Mouse (Mus musculus) naive thymus-derived CD4-positive, alpha-beta T cell, adult 2 months (primary cell): ENCODE measurements around the gene Exoc6.

Source experiments
- DNase-seq: peaks from one replicate; pipeline ENCODE4 v3.0.0-alpha.2; 2011; ENCODE audit warnings: low read depth

Exoc6 gene

DNA sequence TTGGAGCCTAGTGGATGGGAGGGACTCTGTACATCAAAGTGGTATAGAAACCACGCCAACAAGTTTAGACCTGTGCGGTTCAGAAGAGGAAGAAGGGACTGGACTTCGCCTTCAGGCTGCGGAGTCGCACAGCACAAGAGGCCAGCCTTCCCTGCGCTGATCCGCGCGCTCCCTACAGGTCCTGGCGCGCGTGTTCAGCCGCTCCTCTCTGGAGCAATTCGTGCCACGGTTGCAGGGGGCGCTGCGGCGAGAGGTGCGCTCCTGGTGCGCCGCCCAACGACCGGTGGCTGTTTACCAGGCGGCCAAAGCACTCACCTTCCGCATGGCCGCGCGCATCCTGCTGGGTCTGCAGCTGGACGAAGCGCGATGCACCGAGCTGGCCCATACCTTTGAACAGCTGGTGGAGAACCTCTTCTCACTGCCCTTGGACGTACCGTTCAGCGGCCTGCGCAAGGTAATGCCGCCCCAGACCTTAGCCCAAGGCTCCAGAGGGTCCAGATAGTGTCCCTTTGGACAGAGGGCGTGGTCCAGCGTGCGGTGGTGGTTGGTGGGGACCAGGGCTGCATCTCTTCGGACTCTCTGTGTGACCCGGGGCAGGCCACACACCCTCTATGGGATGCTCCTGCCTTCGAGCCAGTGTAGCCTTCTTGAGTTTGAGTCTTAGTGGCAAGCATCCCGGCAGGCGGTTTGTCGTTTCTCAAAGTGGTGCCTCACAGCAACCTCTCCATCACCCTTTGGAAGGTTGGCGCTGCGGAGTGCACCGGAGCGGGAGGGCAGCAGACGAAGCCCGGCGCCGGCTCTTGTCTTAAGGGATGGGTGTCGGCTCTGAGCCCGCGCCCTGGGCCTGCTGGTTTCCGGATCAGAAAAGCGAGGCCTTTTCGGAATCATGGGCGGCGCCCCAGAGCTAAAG lies 137.0 kb downstream of the Exoc6 start:
- DNase-seq, result no peak

DNA sequence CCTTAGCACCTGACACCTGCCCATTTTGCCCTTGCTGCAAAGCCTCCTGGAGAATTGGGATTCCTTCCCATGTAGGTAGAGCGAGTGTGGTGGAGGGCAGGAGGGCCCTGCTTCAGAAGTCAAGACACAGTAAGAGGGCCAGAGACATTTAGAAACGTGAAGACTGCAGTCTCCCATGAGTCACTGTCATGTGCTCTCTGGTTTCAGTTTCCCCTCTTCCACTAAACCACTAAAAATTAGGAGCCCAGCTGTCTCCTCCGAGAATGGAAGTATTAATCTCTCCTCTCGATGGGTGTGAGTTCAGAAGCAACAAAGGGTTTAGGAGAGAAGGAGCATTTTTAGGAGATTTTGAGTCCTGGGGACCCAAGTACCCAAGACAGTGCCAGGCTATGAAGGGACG lies 139.3 kb downstream of the Exoc6 start:
- no peak for DNase-seq

DNA sequence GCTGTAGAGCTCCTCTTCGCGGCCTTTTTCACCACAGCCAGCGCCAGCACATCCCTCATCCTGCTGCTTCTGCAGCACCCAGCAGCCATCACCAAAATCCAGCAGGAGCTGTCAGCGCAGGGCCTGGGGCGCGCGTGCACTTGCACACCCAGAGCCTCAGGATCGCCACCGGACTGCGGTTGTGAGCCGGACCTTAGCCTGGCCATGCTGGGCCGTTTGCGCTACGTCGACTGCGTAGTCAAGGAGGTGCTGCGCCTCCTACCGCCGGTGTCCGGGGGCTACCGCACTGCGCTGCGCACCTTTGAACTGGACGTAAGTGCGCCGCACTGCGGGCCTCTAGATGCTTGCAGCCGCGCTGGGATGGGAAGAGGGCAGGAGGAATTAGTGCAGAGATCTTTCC lies 140.5 kb downstream of the Exoc6 start:
- no peak for DNase-seq

DNA sequence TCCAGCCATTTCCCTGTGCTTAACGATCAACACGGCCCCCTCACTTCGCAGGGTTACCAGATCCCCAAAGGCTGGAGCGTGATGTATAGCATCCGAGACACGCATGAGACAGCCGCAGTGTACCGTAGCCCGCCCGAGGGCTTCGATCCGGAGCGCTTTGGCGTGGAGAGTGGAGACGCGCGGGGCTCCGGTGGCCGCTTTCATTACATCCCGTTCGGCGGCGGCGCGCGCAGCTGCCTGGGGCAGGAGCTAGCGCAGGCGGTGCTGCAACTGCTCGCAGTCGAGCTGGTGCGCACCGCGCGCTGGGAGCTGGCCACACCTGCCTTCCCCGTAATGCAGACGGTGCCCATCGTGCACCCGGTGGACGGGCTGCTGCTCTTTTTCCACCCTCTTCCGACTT lies 142.7 kb downstream of the Exoc6 start:
- no peak for DNase-seq

DNA sequence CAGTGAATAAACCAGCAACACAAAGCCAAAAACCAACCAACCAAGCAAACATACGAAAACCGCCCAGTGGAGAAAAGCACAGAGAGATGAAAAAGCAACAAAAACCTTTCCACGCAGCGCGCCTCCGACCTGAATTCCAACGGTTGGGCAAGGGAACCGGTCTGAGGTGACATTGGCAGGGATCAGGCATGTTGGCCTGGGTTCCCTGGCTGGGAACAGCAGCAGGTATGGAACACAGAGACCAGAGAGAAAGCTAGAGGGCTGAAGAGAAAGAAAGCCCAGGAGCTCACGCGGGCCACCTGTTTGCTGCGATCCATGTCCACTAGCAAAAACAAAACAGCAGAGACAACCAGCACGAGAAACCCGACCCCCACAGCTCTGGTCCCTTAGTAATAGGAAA lies 144.9 kb downstream of the Exoc6 start:
- no peak for DNase-seq

DNA sequence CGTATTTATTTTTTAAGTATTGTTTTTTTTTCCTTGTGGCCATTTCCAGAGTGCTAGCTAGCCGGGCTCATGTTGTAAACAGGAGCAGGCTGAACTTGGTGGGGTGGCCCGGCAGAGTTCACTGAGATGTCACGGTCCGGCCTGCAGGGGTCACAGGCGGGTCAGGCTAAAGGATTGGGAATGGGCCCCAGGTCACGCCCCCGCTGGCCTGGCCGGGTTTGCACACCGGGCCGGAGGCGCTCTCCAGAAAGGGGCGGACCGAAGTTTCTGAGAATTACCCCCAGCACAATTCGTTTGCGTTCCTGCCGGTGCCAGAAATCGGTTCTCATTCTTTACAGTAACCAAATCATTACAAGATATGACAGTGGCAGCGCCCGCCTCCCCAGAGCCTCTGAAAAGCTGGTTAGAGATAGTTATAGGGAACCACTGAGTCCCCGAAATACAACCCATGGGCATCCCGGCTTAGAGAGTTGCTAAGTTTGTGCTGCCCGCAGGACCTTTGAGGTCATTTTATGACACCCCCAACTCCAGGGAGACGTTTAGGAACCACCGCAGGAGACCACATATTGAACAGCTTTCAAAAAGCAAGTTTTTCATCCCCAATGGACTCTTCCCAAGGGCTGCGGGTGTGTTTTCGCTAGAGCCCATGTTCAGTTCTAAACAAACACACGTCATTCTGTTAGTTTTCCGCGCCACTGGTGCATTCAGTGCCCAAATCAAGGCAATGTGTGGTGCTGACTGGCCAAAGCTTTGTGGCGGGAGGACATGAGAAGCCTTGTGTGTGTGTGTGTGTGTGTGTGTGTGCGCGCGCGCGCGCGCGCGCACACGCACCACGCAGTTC lies 145.8 kb downstream of the Exoc6 start:
- DNase-seq, result no peak

DNA sequence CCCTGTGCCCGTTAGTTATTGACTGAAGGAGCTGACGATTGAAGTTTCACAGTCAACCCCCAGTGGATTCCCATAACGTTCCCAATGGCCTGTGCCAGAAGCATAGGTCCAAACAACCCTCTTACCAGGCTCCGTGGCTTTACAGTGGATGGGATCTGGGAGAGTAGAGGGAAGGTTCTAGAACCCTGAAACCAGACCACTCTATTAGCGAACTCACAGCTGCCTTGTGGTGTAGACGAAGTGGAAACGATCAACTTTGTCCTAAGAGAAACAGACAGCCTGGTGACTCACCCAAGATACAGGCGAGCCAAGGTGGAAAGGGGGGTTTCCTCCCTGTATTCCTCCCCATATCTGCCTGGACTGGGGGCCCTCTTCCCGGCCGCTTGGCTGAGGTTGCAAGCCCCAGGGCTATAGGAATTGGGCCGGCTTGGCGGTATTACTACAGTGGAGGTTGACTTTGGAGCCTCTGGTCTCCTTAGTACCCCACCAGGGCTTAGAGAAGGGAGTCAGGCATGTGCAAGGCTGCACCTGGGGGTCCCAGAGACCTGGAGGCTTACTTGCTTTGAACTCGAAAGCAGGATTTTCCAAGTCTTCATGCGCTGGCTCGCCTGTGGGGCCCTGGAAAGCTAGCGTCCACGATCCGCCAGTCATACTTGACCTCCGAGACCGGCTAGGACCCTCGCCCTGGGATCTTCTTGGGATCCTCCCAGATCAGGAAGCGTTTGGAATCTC lies 146.6 kb downstream of the Exoc6 start:
- DNase-seq, result no peak

DNA sequence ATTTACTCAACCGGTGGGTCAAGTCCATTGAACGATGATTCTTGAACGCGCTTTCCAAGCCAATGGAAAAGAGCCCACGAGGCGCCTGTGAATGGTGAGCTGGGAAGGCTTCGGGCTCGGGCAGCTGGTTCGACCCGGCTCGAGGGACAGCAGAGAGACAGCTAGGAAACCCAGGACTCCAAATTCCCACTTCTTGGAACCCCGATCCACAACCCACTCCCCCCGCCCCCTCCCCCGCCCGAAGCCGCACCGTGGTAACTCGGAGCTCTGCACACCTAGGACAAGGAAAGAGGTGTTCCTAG lies 147.1 kb downstream of the Exoc6 start:
- no peak for DNase-seq

DNA sequence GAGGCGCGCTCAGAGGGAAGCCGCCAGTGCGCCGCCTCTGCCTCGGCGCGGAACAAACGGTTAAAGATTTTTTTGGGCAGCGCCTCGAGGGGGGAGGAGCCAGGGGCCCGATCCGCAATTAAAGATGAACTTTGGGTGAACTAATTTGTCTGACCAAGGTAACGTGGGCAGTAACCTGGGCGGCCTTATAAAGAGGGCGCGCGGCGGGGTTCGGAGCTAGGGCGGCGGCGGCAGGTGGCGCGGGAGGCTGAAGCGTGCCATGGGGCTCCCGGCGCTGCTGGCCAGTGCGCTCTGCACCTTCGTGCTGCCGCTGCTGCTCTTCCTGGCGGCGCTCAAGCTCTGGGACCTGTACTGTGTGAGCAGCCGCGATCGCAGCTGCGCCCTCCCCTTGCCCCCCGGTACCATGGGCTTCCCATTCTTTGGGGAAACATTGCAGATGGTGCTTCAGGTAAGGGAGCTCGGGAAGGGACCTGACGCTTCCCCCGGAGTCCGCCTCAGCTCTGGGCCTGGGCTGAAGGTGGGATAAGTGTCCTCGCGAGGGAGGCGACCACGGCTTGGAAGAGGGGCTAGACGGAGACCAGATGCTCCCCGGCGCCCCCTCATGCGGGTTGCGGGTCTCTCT lies 147.5 kb downstream of the Exoc6 start, which contains the start of gene Cyp26a1:
Gene Cyp26a1, plus strand, starts transcription at position 148 of the 622 bp plus-strand sequence.
- no peak for DNase-seq

DNA sequence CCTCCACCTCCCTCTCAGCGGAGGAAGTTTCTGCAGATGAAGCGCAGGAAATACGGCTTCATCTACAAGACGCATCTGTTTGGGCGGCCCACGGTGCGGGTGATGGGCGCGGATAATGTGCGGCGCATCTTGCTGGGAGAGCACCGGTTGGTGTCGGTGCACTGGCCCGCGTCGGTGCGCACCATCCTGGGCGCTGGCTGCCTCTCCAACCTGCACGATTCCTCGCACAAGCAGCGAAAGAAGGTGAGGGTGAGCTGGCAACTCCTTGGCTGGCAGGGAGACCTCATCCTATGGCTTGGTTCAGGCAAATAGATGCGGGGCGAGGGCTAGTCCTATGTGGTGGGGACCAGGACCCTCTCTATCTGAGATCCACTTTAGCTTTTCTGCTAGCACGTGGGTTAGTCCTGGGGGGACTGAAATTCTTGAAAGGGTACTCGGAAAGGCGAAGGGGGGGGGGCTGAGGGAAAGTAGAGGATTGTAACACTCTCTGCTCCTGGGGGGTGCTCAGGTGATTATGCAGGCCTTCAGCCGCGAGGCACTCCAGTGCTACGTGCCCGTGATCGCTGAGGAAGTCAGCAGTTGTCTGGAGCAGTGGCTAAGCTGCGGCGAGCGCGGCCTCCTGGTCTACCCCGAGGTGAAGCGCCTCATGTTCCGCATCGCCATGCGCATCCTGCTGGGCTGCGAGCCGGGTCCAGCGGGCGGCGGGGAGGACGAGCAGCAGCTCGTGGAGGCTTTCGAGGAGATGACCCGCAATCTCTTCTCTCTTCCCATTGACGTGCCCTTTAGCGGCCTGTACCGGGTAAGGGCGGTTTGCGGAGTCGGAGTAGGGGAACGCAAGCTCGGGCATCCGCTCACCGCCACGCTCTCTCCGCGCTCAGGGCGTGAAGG lies 148.3 kb downstream of the Exoc6 start:
- DNase-seq, result no peak

DNA sequence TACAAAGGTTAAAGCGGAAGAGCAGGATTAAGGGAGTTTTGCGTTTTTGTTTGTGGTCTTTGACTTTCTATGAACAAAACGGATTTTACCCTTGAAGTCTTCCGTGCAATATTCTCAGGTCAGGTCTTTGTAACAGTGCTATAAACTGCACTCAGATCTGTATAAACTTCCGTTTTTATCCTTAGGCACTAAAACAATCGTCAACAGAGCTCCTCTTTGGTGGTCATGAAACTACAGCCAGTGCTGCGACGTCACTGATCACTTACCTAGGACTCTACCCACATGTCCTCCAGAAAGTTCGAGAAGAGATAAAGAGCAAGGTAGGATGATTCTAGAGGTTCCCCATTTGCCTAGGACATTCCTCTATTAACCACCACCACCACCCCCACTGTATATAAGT lies 149.5 kb downstream of the Exoc6 start:
- no peak for DNase-seq

DNA sequence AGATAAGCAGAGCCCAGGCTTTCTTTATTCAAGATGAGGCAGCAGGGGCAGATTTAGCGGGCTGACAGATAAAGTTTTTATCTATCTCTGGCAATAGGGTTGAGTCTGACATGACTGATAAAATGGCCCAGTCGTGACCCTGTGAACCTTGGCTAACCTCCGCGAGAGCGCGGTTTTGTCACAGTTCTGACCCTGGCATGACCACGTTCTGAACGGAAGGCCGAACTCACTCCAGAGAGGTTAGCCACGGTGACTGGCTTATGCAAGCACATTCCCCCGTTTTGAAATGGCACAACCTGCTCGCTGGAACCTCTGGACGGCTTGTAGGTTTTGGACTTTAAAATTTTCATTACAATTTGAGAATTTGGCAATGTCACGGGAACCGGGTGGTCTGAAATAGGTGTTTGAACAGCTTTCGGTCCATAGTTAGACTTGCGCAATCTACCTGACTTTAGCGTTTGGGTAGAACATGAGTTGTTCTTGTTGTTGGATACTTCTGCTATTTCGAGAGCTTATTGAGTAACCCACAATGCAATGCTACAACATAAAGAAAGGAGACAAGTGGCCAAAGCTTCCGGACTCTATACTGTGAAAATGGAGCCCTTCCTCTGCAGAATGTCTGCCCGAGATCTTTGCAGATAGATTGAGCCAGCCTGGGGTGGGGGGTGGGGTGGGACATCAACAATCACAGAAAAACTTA lies 152.3 kb downstream of the Exoc6 start:
- DNase-seq, result no peak

DNA sequence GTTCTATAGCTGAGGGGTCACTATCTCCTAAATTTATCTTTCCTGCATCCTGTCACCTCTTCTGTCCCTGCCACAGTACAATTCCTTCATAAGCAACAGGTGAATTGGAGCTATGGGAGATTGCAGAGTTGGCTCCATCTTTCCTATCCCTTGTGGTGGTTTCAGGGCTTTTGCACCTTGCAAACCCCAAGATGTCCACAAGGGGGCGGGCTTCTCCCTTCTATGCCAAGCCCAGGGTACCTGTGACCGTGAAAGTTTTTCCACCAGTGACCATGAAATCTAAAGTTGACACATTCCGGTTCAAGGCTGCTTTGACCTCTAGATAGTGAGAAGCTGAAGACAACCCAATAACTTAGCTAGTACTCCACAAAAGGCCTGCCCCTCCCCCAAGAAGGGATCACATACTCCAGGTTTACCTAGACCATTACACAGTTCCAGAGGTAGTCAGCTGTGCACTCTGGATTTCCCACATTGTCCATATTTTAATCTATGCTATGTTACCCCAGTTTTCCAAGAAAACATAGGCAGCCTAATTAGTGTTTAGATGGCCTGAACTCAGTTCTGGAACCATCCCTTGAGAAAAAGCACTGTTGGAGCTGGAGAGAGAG lies 153.8 kb downstream of the Exoc6 start:
- peak; percentile 57 for DNase-seq

DNA sequence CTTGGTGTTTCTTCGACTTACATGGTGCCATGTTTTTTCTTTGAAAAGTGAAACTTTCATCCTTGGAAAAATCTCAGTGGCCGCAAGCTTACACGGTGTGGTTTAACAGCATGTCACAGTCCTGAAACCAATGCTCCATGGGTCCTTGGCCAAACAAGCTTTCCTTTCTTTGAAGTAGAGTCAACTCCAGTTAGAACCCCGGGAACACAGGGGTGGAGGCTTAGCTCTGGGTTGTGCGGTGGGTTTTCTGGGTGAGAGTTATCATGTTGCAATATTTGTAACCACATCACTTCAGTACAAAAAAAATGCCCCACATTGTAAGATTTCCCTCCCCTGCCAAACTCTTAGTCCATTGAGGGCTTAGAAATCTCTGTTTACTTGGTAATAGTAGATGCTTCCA lies 155.5 kb downstream of the Exoc6 start:
- DNase-seq, result no peak

DNA sequence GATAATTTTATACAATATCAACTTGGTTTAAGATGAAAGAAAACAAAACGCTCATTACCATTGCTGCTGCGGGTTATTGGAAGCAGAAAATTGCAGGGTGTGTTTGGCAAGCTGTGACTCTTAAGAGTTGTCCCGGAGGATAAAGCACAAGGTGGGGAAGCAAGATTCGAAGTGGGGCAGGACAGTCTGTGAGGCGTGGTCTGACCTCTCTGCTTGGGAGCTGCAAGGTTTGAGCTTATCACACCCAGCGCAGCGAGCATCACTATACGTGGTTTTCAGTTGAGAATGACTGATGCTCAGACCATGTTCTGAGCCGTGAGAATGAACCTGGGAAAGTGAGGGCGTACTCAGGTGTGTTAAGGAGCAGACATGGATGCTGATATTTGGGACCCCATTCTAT lies 164.5 kb downstream of the Exoc6 start:
- DNase-seq, result no peak

DNA sequence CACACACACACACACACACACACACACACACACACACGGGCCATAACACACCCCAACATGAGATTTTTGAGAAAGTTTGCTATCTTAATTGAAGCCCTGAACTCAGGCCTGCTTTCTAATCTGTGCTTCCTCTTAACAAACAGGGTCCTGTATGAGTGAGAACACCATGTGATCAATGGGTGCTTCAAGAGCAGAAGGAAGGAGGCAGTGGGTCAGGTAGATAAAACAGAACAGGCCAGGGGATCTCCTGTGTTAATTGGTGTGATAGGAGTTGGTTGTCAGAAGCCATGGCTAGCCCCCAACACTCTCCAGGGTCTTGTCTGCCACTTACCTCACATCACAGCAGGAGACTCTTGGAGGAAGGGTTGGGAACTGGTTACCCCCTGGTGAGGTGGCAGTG lies 165.8 kb downstream of the Exoc6 start:
- no peak for DNase-seq

DNA sequence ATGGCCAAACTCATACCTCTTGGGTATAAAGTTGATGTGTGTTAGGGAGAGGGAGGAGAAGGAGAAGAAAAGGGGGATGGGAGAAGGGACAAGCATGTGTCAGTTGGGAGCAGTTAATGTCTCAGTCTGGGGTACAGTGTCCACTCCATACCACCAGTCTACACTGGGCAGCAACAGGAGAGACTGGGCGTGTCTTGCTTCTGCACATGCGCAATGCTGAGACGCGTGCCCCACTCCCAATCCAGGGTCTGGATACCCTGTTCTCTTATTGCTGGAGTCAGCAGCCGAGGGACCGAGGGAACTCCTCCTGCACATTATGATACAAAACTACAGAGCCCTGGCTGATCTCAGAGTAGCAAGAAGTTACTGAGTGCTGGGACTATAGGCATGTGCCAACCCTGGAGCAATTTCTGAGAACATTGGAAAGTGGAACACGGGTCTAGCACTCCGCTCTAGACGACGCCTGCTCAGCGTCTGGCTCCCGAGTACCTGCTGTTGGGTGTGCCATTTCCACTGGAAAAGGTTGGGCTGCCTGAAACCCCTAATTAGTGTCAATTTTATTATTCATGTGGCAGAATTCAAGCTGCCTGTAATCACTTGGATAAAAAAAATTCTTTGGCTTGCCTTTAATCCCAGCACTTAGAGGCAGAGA lies 166.4 kb downstream of the Exoc6 start:
- no peak for DNase-seq

DNA sequence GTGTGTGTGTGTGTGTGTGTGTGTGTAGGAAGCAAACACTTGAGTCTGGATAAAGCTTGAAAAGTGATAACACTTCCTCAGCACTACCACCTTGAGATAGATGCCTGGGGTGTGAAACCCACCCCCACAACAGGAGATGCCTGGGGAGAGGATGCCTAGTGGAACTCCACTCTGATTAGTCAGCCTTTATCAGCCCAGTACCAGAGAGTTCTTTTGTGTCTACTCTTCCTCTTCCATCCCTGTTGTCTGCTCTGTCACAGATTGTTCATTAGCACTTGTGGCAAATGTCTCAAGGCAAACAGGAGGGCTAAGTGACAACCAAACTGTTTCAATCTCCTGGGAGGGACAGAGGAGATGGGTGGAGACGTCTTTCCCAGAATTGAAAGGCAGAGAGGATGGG lies 168.9 kb downstream of the Exoc6 start:
- no peak for DNase-seq

DNA sequence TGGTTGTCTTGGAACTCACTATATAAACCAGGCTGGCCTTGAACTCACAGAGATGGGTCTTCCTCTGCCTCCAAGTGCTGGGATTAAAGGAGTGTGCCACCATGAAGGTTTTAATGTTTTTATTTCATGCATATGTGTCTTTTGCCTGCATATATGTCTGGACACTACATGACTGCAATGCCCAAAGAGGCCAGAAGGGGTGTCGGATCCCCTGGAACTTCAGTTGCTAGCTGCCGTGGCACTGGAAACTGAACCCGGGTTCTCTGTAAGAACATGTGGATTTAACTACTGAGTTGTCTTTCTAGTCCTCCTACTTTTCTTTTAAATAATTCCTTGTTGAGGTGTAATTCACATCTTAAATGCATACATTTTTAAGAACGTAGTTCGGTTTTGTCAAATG lies 174.4 kb downstream of the Exoc6 start:
- no peak for DNase-seq

DNA sequence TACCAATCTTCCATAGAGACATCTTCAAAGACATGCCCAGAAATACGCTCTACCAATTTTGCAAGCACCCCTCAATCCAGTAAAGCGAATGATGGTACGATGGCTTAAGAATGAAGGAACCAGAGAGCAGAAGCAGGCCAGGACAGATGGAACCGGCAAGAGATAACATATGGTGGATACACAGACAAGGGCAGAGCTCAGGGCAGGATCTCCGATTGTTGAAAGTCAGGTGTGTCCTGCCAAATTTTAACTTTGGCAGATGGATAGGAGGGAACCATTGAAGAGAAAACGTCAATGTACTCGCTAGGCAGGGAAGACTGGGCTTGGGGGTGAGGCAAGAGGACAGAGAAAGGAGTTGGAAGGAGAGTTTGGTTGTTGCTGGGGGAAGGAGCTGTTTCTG lies 176.4 kb downstream of the Exoc6 start:
- DNase-seq, result no peak
